Mouse (Mus musculus) gastrocnemius, adult 2 months (tissue): ENCODE data around the gene Ube2a. TPM values are rescaled to one million over a fixed set of nuclear protein-coding genes. Genes with fewer than 3 reads are reported as not detected.
"Not testable (repeated sequence)": the region's sequence is repeated elsewhere in the genome, so short reads cannot be mapped to it uniquely, and the experiment has no call there.

ENCODE experiments used
- DNase-seq: peaks from one replicate; pipeline ENCODE4 v3.0.0; 2022
- H3K27ac ChIP-seq: fragments of 200-600 bp; 2 replicates; pipeline ENCODE4 v1.8.1; 2022; ENCODE audit warnings: mild to moderate bottlenecking
- H3K4me3 ChIP-seq: fragments of 200-600 bp; 2 replicates; pipeline ENCODE4 v1.8.1; 2022; ENCODE audit warnings: mild to moderate bottlenecking, moderate library complexity
- CTCF ChIP-seq: fragments of 200-600 bp; IDR thresholded peaks from 2 replicates; pipeline ENCODE4 v1.8.1; 2022; ENCODE audit warnings: antibody characterized with exemption, mild to moderate bottlenecking, moderate library complexity
- intact Hi-C: fragments of 180-260 bp; cut with DNase I; formaldehyde crosslinking; loops from one replicate; pipeline ENCODE4 v1.15.1; 2025
- total RNA-seq, 2 experiments: library from RNA; stranded (reverse); gene quantifications; 2 replicates each; pipeline ENCODE4 v1.2.3; 2021

The Ube2a gene
- total RNA-seq, 2 experiments from 2014 or later = 37.7 to 40.0 TPM

GRCm38 (mm10) chrX:36852631-36853030, 21.1 kb upstream of the Ube2a start:
- intact Hi-C loops = no loop called here
- DNase-seq = no peak
- H3K4me3 ChIP-seq = no peak overlapping the region
- no peak for TF ChIP-seq CTCF
- H3K27ac ChIP-seq = no peak overlapping the region

GRCm38 (mm10) chrX:36863766-36864608, 9.7 kb upstream of the Ube2a start:
- peak overlapping the region; percentile 87 for H3K27ac ChIP-seq
- H3K4me3 ChIP-seq = peak overlapping the region; percentile 75
- peak; percentile 87 for DNase-seq
- intact Hi-C loops = loop anchor here (5.0 kb wide), 1 partner anchor 38 kb away; the partner anchor contains the start of gene Nkrf
- no peak for TF ChIP-seq CTCF

- H3K27ac ChIP-seq = peak overlapping the region; percentile 87
- intact Hi-C loops = loop anchor here (5.0 kb wide), 1 partner anchor 38 kb away; the partner anchor contains the start of gene Nkrf
- no peak for TF ChIP-seq CTCF
- peak overlapping the region; percentile 75 for H3K4me3 ChIP-seq
- no peak for DNase-seq
These were observed 8.9 kb upstream of the Ube2a start for GRCm38 (mm10) chrX:36864609-36865328.

- H3K4me3 ChIP-seq = no peak overlapping the region
- DNase-seq = no peak
- H3K27ac ChIP-seq = no peak overlapping the region
- intact Hi-C loops = no loop called here
- TF ChIP-seq CTCF = no peak
These were observed 3.3 kb upstream of the Ube2a start for GRCm38 (mm10) chrX:36870372-36870771.

GRCm38 (mm10) chrX:36874178-36874696, 537 bp downstream of the Ube2a start:
- intact Hi-C loops = no loop called here
- DNase-seq = peak; percentile 94
- no peak for TF ChIP-seq CTCF
- peak overlapping the region; percentile 87 for H3K4me3 ChIP-seq
- peak overlapping the region; percentile 89 for H3K27ac ChIP-seq

- Histone ChIP-seq H3K4me3 (peak overlapping the region; percentile 87), H3K27ac (peak overlapping the region; percentile 89)
- peak; percentile 24 for DNase-seq
- intact Hi-C loops = no loop called here
- no peak for TF ChIP-seq CTCF
These were observed 1.0 kb downstream of the Ube2a start for GRCm38 (mm10) chrX:36874704-36875128.

- Histone ChIP-seq H3K27ac (no peak overlapping the region), H3K4me3 (no peak overlapping the region)
- no peak for DNase-seq
- TF ChIP-seq CTCF = peak; percentile 34; the same call in 1 of the 2 replicates
- intact Hi-C loops = no loop called here
These were observed 11.0 kb downstream of the Ube2a start for GRCm38 (mm10) chrX:36884719-36885118.

GRCm38 (mm10) chrX:36898931-36899330, 25.2 kb downstream of the Ube2a start:
- DNase-seq, H3K27ac ChIP-seq, H3K4me3 ChIP-seq, intact Hi-C loops: not testable (repeated sequence)
- TF ChIP-seq CTCF = peak; percentile 55

GRCm38 (mm10) chrX:36901655-36902054, 28.0 kb downstream of the Ube2a start:
- TF ChIP-seq CTCF = no peak
- intact Hi-C loops = loop anchor here (5.0 to 10.0 kb wide), 2 partner anchors 39 to 137 kb away; no protein-coding TSS in a partner anchor
- H3K27ac ChIP-seq = no peak overlapping the region
- no peak for DNase-seq
- H3K4me3 ChIP-seq = no peak overlapping the region

- peak; percentile 54 for DNase-seq
- peak within 1 kb of the TSS; percentile 84 for H3K4me3 ChIP-seq
- peak within 1 kb of the TSS; percentile 92 for H3K27ac ChIP-seq
- TF ChIP-seq CTCF = no peak
- intact Hi-C loops = loop anchor here (5.0 to 10.0 kb wide), 2 partner anchors 40 to 138 kb away; no protein-coding TSS in a partner anchor
These were observed 28.8 kb downstream of the Ube2a start, which contains the start of gene Nkrf for GRCm38 (mm10) chrX:36902321-36903114. Gene Nkrf, minus strand, starts transcription at chrX:36902899.

- peak; percentile 92 for DNase-seq
- H3K4me3 ChIP-seq = peak overlapping the region; percentile 84
- peak overlapping the region; percentile 92 for H3K27ac ChIP-seq
- intact Hi-C loops = loop anchor here (5.0 to 10.0 kb wide), 2 partner anchors 41 to 138 kb away; no protein-coding TSS in a partner anchor
- no peak for TF ChIP-seq CTCF
These were observed 29.5 kb downstream of the Ube2a start for GRCm38 (mm10) chrX:36903115-36903768.
